Mouse (Mus musculus) CH12.LX (cell line): ENCODE results near the gene Kcnk15. TPM values are rescaled to one million over a fixed set of nuclear protein-coding genes. Genes with fewer than 3 reads are reported as not detected.

Experiments
- DNase-seq: peaks from one replicate; pipeline ENCODE4 v3.0.0-alpha.2; 2013; ENCODE audit errors: extremely low read depth
- H3K27ac ChIP-seq: 2 replicates; pipeline ENCODE4 v1.5.1; 2012; ENCODE audit warnings: low read depth, mild to moderate bottlenecking, control low read depth, moderate library complexity; ENCODE audit not compliant: insufficient read depth
- H3K27me3 ChIP-seq: replicated peaks from 2 replicates; pipeline ENCODE3; 2012; ENCODE audit warnings: inconsistent platforms
- H3K36me3 ChIP-seq, 2 experiments: replicated peaks in 1 of 2; 2 replicates each; pipeline versions ENCODE3 to v1.6.1; 2012; ENCODE audit warnings: inconsistent platforms in 1 of 2, low read length in 1 of 2, mild to moderate bottlenecking in 1 of 2, mixed read lengths in 1 of 2, moderate library complexity in 1 of 2; ENCODE audit not compliant: control insufficient read depth in 1 of 2, insufficient read depth in 1 of 2
- H3K4me1 ChIP-seq, 2 experiments: 2 replicates each; pipeline ENCODE4 v1.6.1; 2012; ENCODE audit warnings: inconsistent platforms in 1 of 2, moderate library complexity in 1 of 2; ENCODE audit not compliant: insufficient read depth in 2 of 2, control insufficient read depth in 1 of 2
- H3K4me2 ChIP-seq: 2 replicates; pipeline ENCODE4 v1.6.1; 2012; ENCODE audit warnings: low read depth, mild to moderate bottlenecking, control low read depth; ENCODE audit not compliant: poor library complexity, insufficient read depth, severe bottlenecking
- H3K4me3 ChIP-seq, 3 experiments: fragments of 150-350 bp in 1 of 3; sonication (generic) in 1 of 3; replicated peaks in 1 of 3; 2 replicates each; pipeline versions ENCODE3 to v1.5.1; 2011 to 2012; ENCODE audit warnings: low read depth in 2 of 3, low read length in 2 of 3, mild to moderate bottlenecking in 2 of 3, moderate library complexity in 2 of 3, control low read depth in 1 of 3, improper control_type of control experiment in 1 of 3, inconsistent platforms in 1 of 3, mixed read lengths in 1 of 3; ENCODE audit not compliant: poor library complexity in 1 of 3
- H3K79me2 ChIP-seq: replicated peaks from 2 replicates; pipeline ENCODE4 v1.6.1; 2012; ENCODE audit warnings: mild to moderate bottlenecking, moderate library complexity; ENCODE audit not compliant: control insufficient read depth, poor library complexity, insufficient read depth, severe bottlenecking; ENCODE audit errors: extremely low read depth
- H3K9ac ChIP-seq: 2 replicates; pipeline ENCODE4 v1.6.1; 2012; ENCODE audit warnings: low read depth, mild to moderate bottlenecking, control low read depth, moderate library complexity; ENCODE audit not compliant: insufficient read depth
- H3K9me3 ChIP-seq: replicated peaks from 2 replicates; pipeline ENCODE3; 2012; ENCODE audit warnings: low read length, inconsistent platforms, mixed read lengths
- CHD2 ChIP-seq: IDR thresholded peaks from 2 replicates; pipeline ENCODE4 v1.6.1; 2011; ENCODE audit warnings: low read length, improper control_type of control experiment
- CTCF ChIP-seq, 2 experiments: IDR thresholded peaks in 1 of 2; conservative IDR thresholded peaks in 1 of 2; 2 replicates each; pipeline ENCODE4 v1.5.1; 2011 to 2012; ENCODE audit warnings: low read depth in 2 of 2, low read length in 2 of 2, improper control_type of control experiment in 1 of 2, inconsistent platforms in 1 of 2, mild to moderate bottlenecking in 1 of 2, moderate library complexity in 1 of 2
- EP300 ChIP-seq: IDR thresholded peaks from 2 replicates; pipeline ENCODE4 v1.6.1; 2011; ENCODE audit warnings: low read length, improper control_type of control experiment
- HCFC1 ChIP-seq: IDR thresholded peaks from 2 replicates; pipeline ENCODE4 v1.6.1; 2012; ENCODE audit warnings: low read depth, mild to moderate bottlenecking, inconsistent platforms, low read length, improper control_type of control experiment
- IRF4 ChIP-seq: IDR thresholded peaks from 2 replicates; pipeline ENCODE4 v1.6.1; 2014; ENCODE audit warnings: low read depth, mild to moderate bottlenecking, inconsistent platforms, low read length, improper control_type of control experiment
- JUN ChIP-seq: IDR thresholded peaks from 2 replicates; pipeline ENCODE4 v1.6.1; 2011; ENCODE audit warnings: low read depth, mild to moderate bottlenecking, low read length, improper control_type of control experiment, moderate library complexity; ENCODE audit not compliant: insufficient read depth
- MAFK ChIP-seq: IDR thresholded peaks from 2 replicates; pipeline ENCODE4 v1.6.1; 2011; ENCODE audit warnings: low read length, improper control_type of control experiment; ENCODE audit not compliant: insufficient replicate concordance
- MAX ChIP-seq: IDR thresholded peaks from 2 replicates; pipeline ENCODE4 v1.6.1; 2011; ENCODE audit warnings: low read length, improper control_type of control experiment
- MAZ ChIP-seq: IDR thresholded peaks from 2 replicates; pipeline ENCODE4 v1.6.1; 2012; ENCODE audit warnings: low read depth, mild to moderate bottlenecking, inconsistent platforms, low read length, improper control_type of control experiment, moderate library complexity
- NRF1 ChIP-seq: IDR thresholded peaks from 2 replicates; pipeline ENCODE4 v1.6.1; 2014; ENCODE audit warnings: low read depth, mild to moderate bottlenecking, inconsistent platforms, low read length, improper control_type of control experiment, moderate library complexity
- PAX5 ChIP-seq: IDR thresholded peaks from 2 replicates; pipeline ENCODE4 v1.6.1; 2012; ENCODE audit warnings: low read length, inconsistent platforms, mixed read lengths
- POLR2A ChIP-seq: IDR thresholded peaks from 2 replicates; pipeline ENCODE4 v1.6.1; 2011; ENCODE audit warnings: low read depth, mild to moderate bottlenecking, improper control_type of control experiment, low read length
- RAD21 ChIP-seq: IDR thresholded peaks from 2 replicates; pipeline ENCODE4 v1.6.1; 2011; ENCODE audit warnings: low read depth, mild to moderate bottlenecking, low read length, improper control_type of control experiment, moderate library complexity
- SIN3A ChIP-seq: IDR thresholded peaks from 2 replicates; pipeline ENCODE4 v1.6.1; 2012; ENCODE audit warnings: low read length, improper control_type of control experiment, inconsistent platforms
- SMC3 ChIP-seq: IDR thresholded peaks from 2 replicates; pipeline ENCODE4 v1.6.1; 2011; ENCODE audit warnings: low read depth, low read length, improper control_type of control experiment
- TCF12 ChIP-seq: IDR thresholded peaks from 2 replicates; pipeline ENCODE4 v1.6.1; 2014; ENCODE audit warnings: low read depth, mild to moderate bottlenecking, inconsistent platforms, low read length, improper control_type of control experiment
- UBTF ChIP-seq: IDR thresholded peaks from 2 replicates; pipeline ENCODE4 v1.6.1; 2012; ENCODE audit warnings: low read depth, mild to moderate bottlenecking, inconsistent platforms, low read length, improper control_type of control experiment, moderate library complexity
- USF1 ChIP-seq: IDR thresholded peaks from 2 replicates; pipeline ENCODE4 v1.6.1; 2014; ENCODE audit warnings: low read depth, mild to moderate bottlenecking, inconsistent platforms, low read length, improper control_type of control experiment
- USF2 ChIP-seq: conservative IDR thresholded peaks from 2 replicates; pipeline ENCODE4 v1.6.1; 2011; ENCODE audit warnings: low read depth, low read length, improper control_type of control experiment
- ZMIZ1 ChIP-seq: IDR thresholded peaks from 2 replicates; pipeline ENCODE4 v1.6.1; 2012; ENCODE audit warnings: low read depth, mild to moderate bottlenecking, inconsistent platforms, low read length, improper control_type of control experiment
- ZNF384 ChIP-seq: IDR thresholded peaks from 2 replicates; pipeline ENCODE4 v1.6.1; 2012; ENCODE audit warnings: low read depth, low read length, improper control_type of control experiment, inconsistent platforms
- dilution Hi-C: fragments of 300-500 bp; cut with MboI; formaldehyde crosslinking; loops from 2 replicates; pipeline ENCODE4 v1.14.3; 2020; ENCODE audit warnings: low sequenced_read_pairs; ENCODE audit not compliant: extremely low pct_unique_long_range_greater_than_20kb, extremely low pct_ligation_motif_present
- in situ Hi-C: fragments of 300-500 bp; cut with MboI; formaldehyde crosslinking; loops from 3 replicates; pipeline ENCODE4 v1.14.3; 2019; ENCODE audit warnings: low sequenced_read_pairs, low pct_ligation_motif_present, low pct_unique_long_range_greater_than_20kb, mixed read lengths
- polyA plus RNA-seq: library from polyadenylated mRNA; unstranded; fragments of >175 nt; gene quantifications from 2 replicates; pipeline ENCODE4 v1.2.1, GENCODE M21; 2012; ENCODE audit warnings: low read depth; ENCODE audit not compliant: insufficient read length
- total RNA-seq, 2 experiments: library from RNA; depleted of rRNA; stranded (reverse); fragments of 300-350 nt in 1 of 2; fragments of >200 nt in 1 of 2; gene quantifications; 2 replicates each; pipeline ENCODE4 v1.2.3; 2012 to 2014

The Kcnk15 gene
- total and polyA plus RNA-seq, 3 experiments, result not detected

- H3K36me3 ChIP-seq, result no peaks in the 10 kb centered on the region
- dilution Hi-C loops, result no loop called here
- in situ Hi-C loops, result no loop called here
- no peak overlapping the region for H3K9ac ChIP-seq
- no peaks in the 10 kb centered on the region for H3K4me1 ChIP-seq
- no peak overlapping the region for H3K4me2 ChIP-seq
- H3K27me3 ChIP-seq, result peaks cover 96% of the 10 kb centered on the region
- no peaks in the 10 kb centered on the region for H3K79me2 ChIP-seq
- TF ChIP-seq TCF12 (no peak), POLR2A (no peak), IRF4 (no peak), CTCF (conservative IDR thresholded peaks at IDR 0.05 in 1 of 2, IDR thresholded peaks at IDR 0.05 in 1 of 2; ENCODE audit: low read depth in 2 of 2, low read length in 2 of 2) (no peak), USF1 (no peak), PAX5 (no peak), JUN (no peak), MAZ (no peak), UBTF (no peak), HCFC1 (no peak), RAD21 (no peak), USF2 (no peak), ZMIZ1 (no peak), MAFK (no peak), NRF1 (no peak), SIN3A (no peak), MAX (no peak), SMC3 (no peak), CHD2 (no peak), EP300 (no peak)
- TF ChIP-seq, all 38 proteins: peak for 0
- no peaks in the 10 kb centered on the region for H3K9me3 ChIP-seq
- H3K4me3 ChIP-seq, result no peak overlapping the region
- no peak overlapping the region for H3K27ac ChIP-seq
- no peak for DNase-seq
Observed at GRCm38 (mm10) chr2:163876830-163877498, 23.5 kb downstream of the Kcnk15 start.

DNA sequence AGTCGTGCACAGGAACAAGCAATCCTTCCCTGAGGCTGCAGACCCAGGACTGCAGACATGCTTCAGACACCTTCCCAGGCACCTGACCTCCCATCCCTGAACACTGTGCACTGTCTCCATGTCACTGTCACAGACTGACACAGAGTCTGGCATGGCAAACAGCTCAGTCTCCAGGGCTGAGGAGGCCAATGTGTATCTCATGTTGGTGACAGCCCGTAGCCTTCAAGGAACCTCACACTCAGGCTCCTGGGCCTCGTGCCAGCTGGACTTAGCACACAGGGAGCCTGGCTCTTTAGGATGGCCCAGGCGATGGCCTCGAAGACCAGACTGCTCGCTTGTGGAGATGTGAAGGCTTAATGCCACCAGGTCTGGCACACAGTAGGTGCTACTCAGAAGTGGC lies 27.4 kb downstream of the Kcnk15 start:
- TF ChIP-seq RAD21 (no peak), ZNF384 (no peak), NRF1 (no peak), CHD2 (no peak), MAFK (no peak), TCF12 (no peak), CTCF (conservative IDR thresholded peaks at IDR 0.05 in 1 of 2, IDR thresholded peaks at IDR 0.05 in 1 of 2; ENCODE audit: low read depth in 2 of 2, low read length in 2 of 2) (no peak)
- Histone ChIP-seq H3K4me1 (no peaks in the 10 kb centered on the region), H3K27ac (no peak overlapping the region), H3K27me3 (peaks cover 92% of the 10 kb centered on the region), H3K79me2 (no peaks in the 10 kb centered on the region), H3K4me3 (no peak overlapping the region), H3K9ac (no peak overlapping the region), H3K9me3 (no peaks in the 10 kb centered on the region), H3K36me3 (no peaks in the 10 kb centered on the region), H3K4me2 (no peak overlapping the region)
- no peak for DNase-seq
- in situ Hi-C loops, result no loop called here
- dilution Hi-C loops, result no loop called here
